Mouse (Mus musculus) ES-Bruce4 (cell line): ENCODE results near the gene Trappc5. TPM values are rescaled to one million over a fixed set of nuclear protein-coding genes. Genes with fewer than 3 reads are reported as not detected.

Experiments
- H3K27ac ChIP-seq: 2 replicates; pipeline ENCODE4 v1.5.1; 2012; ENCODE audit warnings: low read length, inconsistent platforms; ENCODE audit not compliant: insufficient read depth
- H3K27me3 ChIP-seq: 2 replicates; pipeline ENCODE4 v1.6.1; 2012; ENCODE audit warnings: mild to moderate bottlenecking, low read length, inconsistent platforms; ENCODE audit not compliant: control insufficient read depth, poor library complexity, insufficient read depth, severe bottlenecking
- H3K36me3 ChIP-seq: 2 replicates; pipeline ENCODE4 v1.6.1; 2012; ENCODE audit warnings: inconsistent platforms, mild to moderate bottlenecking, low read length, moderate library complexity; ENCODE audit not compliant: control insufficient read depth, poor library complexity, insufficient read depth, severe bottlenecking
- H3K4me1 ChIP-seq: one replicate; pipeline ENCODE4 v1.8.1; 2011; ENCODE audit warnings: low read length; ENCODE audit not compliant: control insufficient read depth, insufficient read depth
- H3K4me3 ChIP-seq: 2 replicates; pipeline ENCODE4 v1.5.1; 2011; ENCODE audit warnings: low read depth, mild to moderate bottlenecking, low read length
- H3K9ac ChIP-seq: 2 replicates; pipeline ENCODE4 v1.6.1; 2012; ENCODE audit warnings: low read depth, mild to moderate bottlenecking, inconsistent platforms; ENCODE audit not compliant: poor library complexity, severe bottlenecking
- H3K9me3 ChIP-seq: replicated peaks from 2 replicates; pipeline ENCODE4 v1.6.1; 2012; ENCODE audit warnings: mild to moderate bottlenecking, low read length, inconsistent platforms; ENCODE audit not compliant: control insufficient read depth, poor library complexity, insufficient read depth, severe bottlenecking
- CTCF ChIP-seq: IDR thresholded peaks from one replicate; pipeline ENCODE4 v1.8.1; 2011; ENCODE audit warnings: low read depth, low read length
- EP300 ChIP-seq: IDR thresholded peaks from 2 replicates; pipeline ENCODE4 v1.6.1; 2011; ENCODE audit warnings: low read depth, low read length; ENCODE audit not compliant: insufficient read depth
- POLR2A ChIP-seq: IDR thresholded peaks from one replicate; pipeline ENCODE4 v1.8.1; 2011; ENCODE audit warnings: low read length; ENCODE audit not compliant: insufficient read depth
- polyA plus RNA-seq: library from polyadenylated mRNA; stranded (reverse); fragments of >200 nt; gene quantifications from 2 replicates; pipeline ENCODE4 v1.2.4, GENCODE M21; 2011; ENCODE audit warnings: low read depth; ENCODE audit not compliant: missing spikeins, insufficient read depth, insufficient read length

Trappc5 gene
- polyA plus RNA-seq, 1 experiment: 18.2 TPM

DNA sequence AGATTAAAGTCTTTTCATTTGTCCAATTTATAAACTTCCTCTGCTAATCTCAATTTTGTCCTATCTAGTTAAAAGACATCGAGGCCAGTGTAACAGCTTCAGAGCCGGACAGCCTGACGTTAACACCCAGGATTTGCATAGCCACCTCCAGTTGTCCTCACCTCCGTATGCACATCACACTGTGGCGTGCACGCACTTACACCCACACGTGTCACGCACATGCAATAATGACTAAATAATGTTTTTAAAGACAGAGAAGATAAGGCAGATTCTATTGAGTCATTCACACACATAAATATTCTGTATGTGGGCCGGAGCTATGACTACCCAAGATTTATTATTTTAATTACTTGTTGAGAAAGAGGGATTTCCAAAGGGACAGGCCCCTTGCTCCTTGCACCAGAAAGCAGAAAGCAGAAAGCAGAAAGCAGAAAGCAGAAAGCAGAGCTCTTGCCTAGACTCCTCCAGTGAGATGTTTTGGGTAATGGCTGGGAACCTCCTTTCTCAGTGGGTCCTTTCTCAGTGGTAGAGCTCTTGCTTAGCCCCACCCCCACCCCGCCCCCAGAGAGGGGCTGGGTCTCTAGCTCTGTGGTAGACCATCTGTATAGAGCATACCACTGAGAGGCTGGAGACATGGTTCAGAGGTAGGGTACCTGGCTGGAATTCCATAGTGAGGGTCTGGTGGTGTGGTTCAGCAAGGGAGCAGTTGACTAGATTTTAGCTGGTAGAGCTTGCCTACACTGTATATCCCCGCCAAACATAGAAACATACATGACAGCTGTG is 21.2 kb upstream of the Trappc5 start:
- no peaks in the 10 kb centered on the region for H3K9me3 ChIP-seq
- TF ChIP-seq POLR2A: no peak
- no peak for TF ChIP-seq EP300
- TF ChIP-seq CTCF: no peak
- no peak overlapping the region for H3K9ac ChIP-seq
- H3K27ac ChIP-seq: no peak overlapping the region
- H3K4me1 ChIP-seq: peaks cover 2% of the 10 kb centered on the region
- no peak overlapping the region for H3K4me3 ChIP-seq
- H3K36me3 ChIP-seq: no peaks in the 10 kb centered on the region
- no peaks in the 10 kb centered on the region for H3K27me3 ChIP-seq

DNA sequence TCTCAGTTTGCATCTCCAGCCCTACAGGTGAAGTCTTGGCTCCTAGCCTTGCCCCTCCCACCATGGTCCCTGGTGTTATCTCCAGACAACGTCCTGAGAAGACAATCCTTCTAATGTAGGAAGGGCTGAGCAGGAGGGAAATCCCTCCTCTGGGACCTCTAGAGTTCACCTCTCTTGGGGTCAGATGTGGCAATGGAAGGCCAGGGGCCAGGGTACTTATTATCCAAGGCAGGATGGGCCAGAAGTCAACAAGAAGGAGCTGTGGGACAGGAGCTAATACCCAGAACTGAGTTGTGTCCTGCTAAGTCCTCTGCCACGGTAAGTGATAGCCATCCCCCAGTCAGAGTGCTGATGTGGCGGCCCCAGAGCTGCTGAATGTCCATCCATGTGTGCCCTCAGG is 20.6 kb upstream of the Trappc5 start, which contains the start of gene Retn:
Retn (plus strand) TSS at position 245 of the 400 bp plus-strand sequence.
- H3K27ac ChIP-seq: no peak within 1 kb of the TSS
- no peaks in the 10 kb centered on the region for H3K36me3 ChIP-seq
- no peaks in the 10 kb centered on the region for H3K9me3 ChIP-seq
- no peak within 1 kb of the TSS for H3K9ac ChIP-seq
- H3K27me3 ChIP-seq: no peaks in the 10 kb centered on the region
- H3K4me3 ChIP-seq: no peak within 1 kb of the TSS
- TF ChIP-seq CTCF (no peak), POLR2A (no peak), EP300 (no peak)
- H3K4me1 ChIP-seq: peaks cover 2% of the 10 kb centered on the region

DNA sequence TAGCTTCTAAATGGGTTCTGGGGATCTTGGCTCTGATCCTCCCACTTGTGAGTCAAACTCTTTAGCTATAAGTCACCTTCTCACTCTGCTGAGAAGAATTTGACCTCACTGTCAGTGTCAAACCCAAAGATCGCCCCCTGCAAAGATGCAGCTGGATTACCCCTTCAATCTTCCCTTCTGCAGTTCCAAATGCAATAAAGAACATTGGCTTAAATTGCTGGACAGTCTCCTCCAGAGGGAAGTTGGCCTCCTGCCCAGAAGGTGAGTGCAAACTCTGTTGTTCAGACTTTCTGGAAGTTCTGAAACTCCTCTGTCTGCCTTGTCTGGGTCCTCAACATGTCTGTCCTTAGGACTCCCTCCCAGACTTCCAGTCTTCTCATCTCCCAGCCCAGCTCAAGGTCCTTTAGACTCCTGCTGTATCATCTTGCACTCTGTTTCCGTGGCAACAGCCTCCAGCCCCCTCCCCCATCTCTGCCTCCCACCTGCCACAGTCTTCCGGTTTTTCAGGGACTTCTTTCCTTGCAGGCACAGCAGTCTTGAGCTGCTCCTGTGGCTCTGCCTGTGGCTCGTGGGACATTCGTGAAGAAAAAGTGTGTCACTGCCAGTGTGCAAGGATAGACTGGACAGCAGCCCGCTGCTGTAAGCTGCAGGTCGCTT is 19.2 kb upstream of the Trappc5 start:
- no peak overlapping the region for H3K27ac ChIP-seq
- H3K4me3 ChIP-seq: no peak overlapping the region
- H3K9ac ChIP-seq: no peak overlapping the region

DNA sequence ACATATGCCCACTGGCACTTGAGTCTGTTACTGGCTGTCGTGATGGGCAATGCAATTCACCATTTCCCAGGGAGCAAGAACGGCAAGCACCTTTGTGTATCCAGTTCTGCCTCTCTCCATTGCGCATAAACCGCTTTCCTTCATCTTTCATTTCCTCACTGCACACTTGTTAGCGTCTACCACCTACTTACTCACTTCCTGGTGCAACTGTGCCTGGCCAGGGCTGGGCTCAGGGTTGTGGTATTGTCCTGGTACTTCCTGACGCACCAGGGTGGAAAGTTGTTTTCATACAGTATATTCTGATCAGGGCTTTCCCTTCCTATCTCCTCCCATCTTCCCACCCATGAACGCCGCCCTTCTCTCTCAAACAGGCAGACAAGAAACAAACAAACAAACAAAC is 15.2 kb upstream of the Trappc5 start:
- H3K27ac ChIP-seq: no peak overlapping the region
- no peak for TF ChIP-seq POLR2A
- TF ChIP-seq CTCF: no peak
- H3K9me3 ChIP-seq: no peaks in the 10 kb centered on the region
- no peak overlapping the region for H3K9ac ChIP-seq
- H3K27me3 ChIP-seq: no peaks in the 10 kb centered on the region
- no peaks in the 10 kb centered on the region for H3K36me3 ChIP-seq
- no peak overlapping the region for H3K4me3 ChIP-seq
- H3K4me1 ChIP-seq: no peaks in the 10 kb centered on the region

More for the DNA sequence above, 19.2 kb upstream of the Trappc5 start:
- TF ChIP-seq POLR2A (no peak), CTCF (no peak), EP300 (no peak)
- Histone ChIP-seq H3K36me3 (no peaks in the 10 kb centered on the region), H3K9me3 (no peaks in the 10 kb centered on the region), H3K4me1 (peaks cover 2% of the 10 kb centered on the region), H3K27me3 (no peaks in the 10 kb centered on the region)

DNA sequence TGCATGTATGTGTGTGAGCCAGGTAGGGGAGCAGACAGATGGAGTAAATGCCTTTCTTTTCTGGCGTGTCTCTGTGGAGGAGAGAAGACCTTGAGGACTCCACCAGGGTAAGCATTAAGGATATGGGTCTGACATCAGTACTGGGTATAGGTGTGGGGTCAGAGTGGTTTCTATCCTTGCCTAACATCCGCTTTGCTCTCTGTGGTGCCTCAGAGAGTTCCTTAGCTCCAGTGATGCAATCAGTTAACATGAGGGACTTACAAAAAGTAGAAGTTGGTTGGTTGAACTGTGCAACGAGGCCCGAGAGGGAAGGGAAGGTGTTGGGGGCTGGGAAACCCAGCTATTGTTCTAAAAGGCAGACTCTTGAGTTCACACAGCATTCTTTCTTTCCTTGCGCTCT is 11.7 kb upstream of the Trappc5 start:
- Histone ChIP-seq H3K27me3 (no peaks in the 10 kb centered on the region), H3K9me3 (no peaks in the 10 kb centered on the region), H3K4me1 (no peaks in the 10 kb centered on the region), H3K27ac (no peak overlapping the region), H3K9ac (no peak overlapping the region), H3K36me3 (no peaks in the 10 kb centered on the region), H3K4me3 (no peak overlapping the region)
- TF ChIP-seq EP300 (no peak), CTCF (no peak), POLR2A (no peak)

DNA sequence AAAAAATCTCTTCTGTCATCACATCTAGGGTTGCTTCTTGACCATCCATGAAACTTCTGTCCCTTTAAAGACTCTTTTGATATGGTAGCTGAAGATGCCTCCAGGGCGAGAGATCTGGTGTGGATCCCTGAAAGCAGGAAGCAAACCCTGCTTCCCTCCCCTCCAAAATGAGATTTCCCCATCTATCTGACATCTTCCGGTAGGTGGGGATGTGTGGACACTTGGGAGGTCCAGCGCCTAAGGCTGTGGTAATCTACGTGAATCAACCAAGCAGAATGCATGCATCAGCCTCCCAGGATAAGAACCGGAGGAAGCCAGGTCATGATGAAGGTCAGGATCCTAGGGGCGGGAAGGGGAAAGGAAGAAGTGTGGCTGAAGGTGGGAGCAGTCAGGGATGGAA is 10.6 kb upstream of the Trappc5 start, which contains the start of gene Mcemp1:
Mcemp1 (plus strand) TSS at position 248 of the 400 bp plus-strand sequence.
- H3K9me3 ChIP-seq: no peaks in the 10 kb centered on the region
- H3K4me3 ChIP-seq: no peak within 1 kb of the TSS
- H3K4me1 ChIP-seq: no peaks in the 10 kb centered on the region
- H3K9ac ChIP-seq: no peak within 1 kb of the TSS
- no peak within 1 kb of the TSS for H3K27ac ChIP-seq
- no peaks in the 10 kb centered on the region for H3K27me3 ChIP-seq
- no peak for TF ChIP-seq EP300
- no peak for TF ChIP-seq CTCF
- TF ChIP-seq POLR2A: no peak
- no peaks in the 10 kb centered on the region for H3K36me3 ChIP-seq
